Mouse (Mus musculus): Measurements from ENCODE around the gene Trim59. TPM values are rescaled to one million over a fixed set of nuclear protein-coding genes. Genes with fewer than 3 reads are reported as not detected.

Trim59 gene
- total RNA-seq, 2 experiments from 2014 or later: 10.3 to 10.4 TPM

- intact Hi-C loops (cut with DNase I): no loop called here
- peak in 1 of 2 experiments; percentile 3 for DNase-seq (ENCODE audit: low spot score in 2 of 2)
These were observed 38.3 kb downstream of the Trim59 start for GRCm38 (mm10) chr3:69006246-69006760.

- DNase-seq (ENCODE audit: low spot score in 2 of 2): peak; percentile 16 to 20
- intact Hi-C loops (cut with DNase I): no loop called here
These were observed 39.0 kb downstream of the Trim59 start for GRCm38 (mm10) chr3:69005338-69006245.

- intact Hi-C loops (cut with DNase I): no loop called here
- DNase-seq (ENCODE audit: low spot score in 2 of 2): peak; percentile 95
These were observed 39.9 kb downstream of the Trim59 start, which contains the start of the genes Ift80 and Smc4 for GRCm38 (mm10) chr3:69004437-69005337. Ift80 (minus strand) TSS chr3:69004570. Smc4 (plus strand) TSS chr3:69004738.

- DNase-seq (ENCODE audit: low spot score in 2 of 2): no peak
- intact Hi-C loops (cut with DNase I): no loop called here
These were observed 40.5 kb downstream of the Trim59 start for GRCm38 (mm10) chr3:69004055-69004436.

GRCm38 (mm10) chr3:69002781-69003180 is 41.8 kb downstream of the Trim59 start:
- intact Hi-C loops (cut with DNase I): no loop called here
- DNase-seq (ENCODE audit: low spot score in 2 of 2): no peak

- intact Hi-C loops (cut with DNase I): no loop called here
- no peak for DNase-seq (ENCODE audit: low spot score in 2 of 2)
These were observed 58.0 kb downstream of the Trim59 start for GRCm38 (mm10) chr3:68986550-68986949.

Small RNAs within 50 kb of the gene (microRNA-seq; reads per million reads assigned to microRNA genes)
- gene Mir15b (400 reads per million, percentile 68 among the genes with 10 or more reads in this experiment), gene Mir16-2 (112 reads per million, percentile 56 among the genes with 10 or more reads in this experiment)

Other genes with a start within 250 kb of the Trim59 start
- 10 to 100 TPM; 15.3 to 22.3 TPM for gene 1110032F04Rik, start 175.2 kb downstream of the Trim59 start, total RNA-seq (2021)
- 10 to 100 TPM; 22.5 to 23.6 TPM for gene Ift80, start 40.2 kb downstream of the Trim59 start, total RNA-seq (2021)
- gene Smc4, start 40.0 kb downstream of the Trim59 start, total RNA-seq (2021): 1 to 10 TPM; 5.1 to 6.1 TPM
- 10 to 100 TPM; 64.6 to 73.1 TPM for gene Kpna4, start 82.4 kb upstream of the Trim59 start, total RNA-seq (2021)
- not detected for gene Arl14, start 177.7 kb upstream of the Trim59 start, total RNA-seq (2021)

Measured in left cerebral cortex, postnatal 36 days (tissue).